Mouse (Mus musculus) heart, embryonic 11.5 days (tissue): ENCODE data around the gene Ermap. TPM values are rescaled to one million over a fixed set of nuclear protein-coding genes. Genes with fewer than 3 reads are reported as not detected.
A peak's percentile ranks its signal among the peaks of the same experiment; 100 is the strongest.

ENCODE experiments used
- ATAC-seq: fragments of 200-750 bp; cut with Nextera tagmentation; replicated peaks from 2 replicates; pipeline ENCODE4 v1.8.0; 2017; ENCODE audit warnings: moderate library complexity; ENCODE audit not compliant: insufficient number of reproducible peaks, low FRiP score, low TSS enrichment
- H3K27ac ChIP-seq: fragments of 300-500 bp; sonication (generic); 2 replicates; pipeline ENCODE4 v1.5.1; 2014; ENCODE audit warnings: mild to moderate bottlenecking, low read depth, low read length
- H3K27me3 ChIP-seq: fragments of 300-500 bp; sonication (generic); 2 replicates; pipeline ENCODE4 v1.6.1; 2014; ENCODE audit warnings: mild to moderate bottlenecking, low read length, mixed read lengths; ENCODE audit not compliant: control insufficient read depth, insufficient read depth
- H3K36me3 ChIP-seq: fragments of 300-500 bp; sonication (generic); 2 replicates; pipeline ENCODE4 v1.6.1; 2014; ENCODE audit warnings: mild to moderate bottlenecking, low read length, moderate library complexity, mixed read lengths; ENCODE audit not compliant: control insufficient read depth, insufficient read depth
- H3K4me1 ChIP-seq: fragments of 300-500 bp; sonication (generic); 2 replicates; pipeline ENCODE4 v1.6.1; 2014; ENCODE audit warnings: low read length; ENCODE audit not compliant: control insufficient read depth, insufficient read depth
- H3K4me2 ChIP-seq: fragments of 300-500 bp; sonication (generic); 2 replicates; pipeline ENCODE4 v1.6.1; 2014; ENCODE audit warnings: mild to moderate bottlenecking, moderate library complexity
- H3K4me3 ChIP-seq: fragments of 300-500 bp; sonication (generic); 2 replicates; pipeline ENCODE4 v1.5.1; 2014; ENCODE audit warnings: low read depth, low read length
- H3K9ac ChIP-seq: fragments of 300-500 bp; sonication (generic); 2 replicates; pipeline ENCODE4 v1.6.1; 2014; ENCODE audit warnings: mild to moderate bottlenecking, low read depth, low read length, moderate library complexity
- H3K9me3 ChIP-seq: fragments of 300-500 bp; sonication (generic); replicated peaks from 2 replicates; pipeline ENCODE4 v1.6.1; 2016; ENCODE audit warnings: low read length; ENCODE audit not compliant: control insufficient read depth
- WGBS: fragments of 180-500 bp; shearing (Covaris S2); extraction: QIAGEN DNeasy Blood & Tissue Kit; methylation state at CpG from one replicate; pipeline ENCODE4 v1.1.7; 2014; ENCODE audit not compliant: insufficient replicate concordance; 5-methylcytosine and 5-hydroxymethylcytosine counted together
- microRNA counts: library from miRNA; unstranded; fragments of <30 nt; microRNA quantifications from one replicate; lab custom pipeline; 2015
- microRNA-seq: library from miRNA; unstranded; fragments of <30 nt; microRNA quantifications from one replicate; pipeline ENCODE4, GENCODE M21; 2016; ENCODE audit warnings: borderline number of aligned reads
- polyA plus RNA-seq: library from polyadenylated mRNA; unstranded; fragments of >200 nt; fragmentation: Nextera tagmentation; extraction: Ambion mirVana; gene quantifications from 2 replicates; pipeline ENCODE4 v1.2.1, GENCODE M21; 2014

Ermap gene
- polyA plus RNA-seq, 1 experiment from 2014 or later = 58.1 TPM

DNA sequence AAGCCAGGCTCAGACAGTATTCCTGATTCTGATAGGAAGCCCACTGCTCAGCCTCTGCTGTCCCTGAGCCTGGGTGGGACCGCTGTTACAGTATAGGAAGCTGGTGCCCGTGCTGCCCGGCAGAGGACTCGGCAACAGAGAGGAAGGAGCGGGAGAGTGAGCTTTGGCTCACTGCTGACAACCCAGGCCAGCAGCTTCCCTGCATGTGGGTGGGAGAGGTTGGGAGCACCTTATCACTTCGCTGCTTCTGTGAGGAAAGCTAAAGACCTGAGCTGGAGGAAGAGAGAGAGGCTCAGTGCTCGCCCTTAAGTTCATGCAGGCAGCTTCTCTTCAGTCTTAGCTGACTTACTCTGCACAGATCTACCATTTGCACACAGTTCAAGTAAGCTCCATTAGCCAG is 61.3 kb downstream of the Ermap start:
- WGBS = 42% methylated on average over 7 of the region's 7 CpGs
- Histone ChIP-seq H3K4me3 (no peak overlapping the region), H3K4me1 (peaks cover 45% of the 10 kb centered on the region), H3K9me3 (no peaks in the 10 kb centered on the region), H3K27ac (peak overlapping the region; percentile 37; the same call in 1 of the 2 replicates), H3K4me2 (no peak overlapping the region), H3K27me3 (no peaks in the 10 kb centered on the region), H3K9ac (peak overlapping the region; percentile 44; the same call in 1 of the 2 replicates), H3K36me3 (peaks cover 37% of the 10 kb centered on the region)
- ATAC-seq = no peak

- H3K9ac ChIP-seq = peak overlapping the region; percentile 2; the same call in 1 of the 2 replicates
- no peak for ATAC-seq
- 57% methylated on average over 6 of the region's 6 CpGs for WGBS
- peaks cover 57% of the 10 kb centered on the region for H3K4me1 ChIP-seq
- no peak overlapping the region for H3K4me3 ChIP-seq
- H3K9me3 ChIP-seq = no peaks in the 10 kb centered on the region
- H3K27me3 ChIP-seq = no peaks in the 10 kb centered on the region
- H3K36me3 ChIP-seq = peaks cover 30% of the 10 kb centered on the region
- H3K27ac ChIP-seq = no peak overlapping the region
- H3K4me2 ChIP-seq = no peak overlapping the region
Measured at GRCm38 (mm10) chr4:119127229-119127628, 62.6 kb downstream of the Ermap start.

DNA sequence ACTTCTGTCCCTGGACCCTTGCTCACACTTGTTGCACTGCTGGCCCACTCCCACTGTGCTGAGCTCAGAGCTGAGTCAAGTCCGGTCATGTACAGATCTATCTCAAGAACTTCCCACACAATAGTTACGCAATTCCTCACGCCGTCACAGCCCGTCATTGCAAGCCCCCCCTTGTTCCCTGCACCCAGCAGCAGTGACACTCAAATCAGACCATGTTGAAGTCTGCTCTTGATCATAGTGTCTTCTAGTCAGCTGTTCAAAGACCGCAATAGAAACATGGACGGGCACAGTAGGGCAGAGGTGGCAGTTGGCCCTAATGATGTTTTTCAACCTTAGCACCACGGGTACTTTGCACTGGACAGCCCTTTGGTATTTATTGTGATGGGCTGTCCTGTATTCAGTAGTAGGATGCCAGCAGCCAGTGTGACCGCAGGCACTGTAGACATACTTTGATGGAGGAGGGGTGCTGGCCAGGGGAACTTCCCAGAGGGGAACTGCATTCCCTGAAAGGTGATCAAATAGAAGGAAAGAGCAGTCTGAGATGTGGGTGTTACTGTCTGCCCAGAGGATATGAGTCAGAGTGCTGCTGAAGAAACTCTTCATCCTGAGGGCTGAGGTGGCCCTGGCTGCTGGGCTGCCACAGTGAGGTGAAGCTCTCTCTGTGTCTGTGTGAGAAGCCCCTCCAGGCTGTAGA is 64.1 kb downstream of the Ermap start:
- H3K27ac ChIP-seq = peak overlapping the region; percentile 7
- peaks cover 34% of the 10 kb centered on the region for H3K36me3 ChIP-seq
- no peak overlapping the region for H3K4me2 ChIP-seq
- H3K4me3 ChIP-seq = no peak overlapping the region
- H3K27me3 ChIP-seq = no peaks in the 10 kb centered on the region
- no peaks in the 10 kb centered on the region for H3K9me3 ChIP-seq
- ATAC-seq = no peak
- H3K9ac ChIP-seq = no peak overlapping the region
- peaks cover 70% of the 10 kb centered on the region for H3K4me1 ChIP-seq
- 67% methylated on average over 9 of the region's 9 CpGs for WGBS

MicroRNAs within 50 kb of the gene (microRNA counts, 519-probe panel; counts per million panel counts)
- microRNA mmu-miR-1957 (lab: Ali Mortazavi, UCI) = 32.2 counts per million

Small RNA genes within 50 kb of the gene (microRNA-seq; reads per million reads assigned to microRNA genes)
- gene Mir1957a = not detected

Other genes with a start within 250 kb of the Ermap start
- gene Lao1, start 228.4 kb downstream of the Ermap start, polyA plus RNA-seq = not detected in 2 replicates
- 426 and 446 TPM in 2 replicates for gene Slc2a1, start 81.3 kb downstream of the Ermap start, polyA plus RNA-seq
- gene Zfp691, start 15.8 kb downstream of the Ermap start, polyA plus RNA-seq = 10.9 and 13.7 TPM in 2 replicates
- gene Svbp, start 5.3 kb upstream of the Ermap start, polyA plus RNA-seq = 138 and 143 TPM in 2 replicates
- gene Tmem269, start 28.2 kb upstream of the Ermap start, polyA plus RNA-seq = not detected in 2 replicates
- 33.2 and 34.7 TPM in 2 replicates for gene AU022252, start 42.7 kb upstream of the Ermap start, polyA plus RNA-seq
- gene P3h1, start 42.9 kb upstream of the Ermap start, polyA plus RNA-seq = 32.1 and 33.9 TPM in 2 replicates
- not detected in 2 replicates for gene Cldn19, start 65.4 kb upstream of the Ermap start, polyA plus RNA-seq
- 769 and 780 TPM in 2 replicates for gene Ybx1, start 104.6 kb upstream of the Ermap start, polyA plus RNA-seq
- gene Ppih, start 130.5 kb upstream of the Ermap start, polyA plus RNA-seq = 69.3 and 70.9 TPM in 2 replicates
- 3.9 and 4.0 TPM in 2 replicates for gene Ccdc30, start 225.5 kb upstream of the Ermap start, polyA plus RNA-seq
- gene Ppcs, start 232.4 kb upstream of the Ermap start, polyA plus RNA-seq = 26.6 and 27.1 TPM in 2 replicates
- not detected in 2 replicates for gene Zmynd12, start 232.8 kb upstream of the Ermap start, polyA plus RNA-seq